19 mouse cellular contexts compared by ENCODE assay signal in the genomic region with DNA sequence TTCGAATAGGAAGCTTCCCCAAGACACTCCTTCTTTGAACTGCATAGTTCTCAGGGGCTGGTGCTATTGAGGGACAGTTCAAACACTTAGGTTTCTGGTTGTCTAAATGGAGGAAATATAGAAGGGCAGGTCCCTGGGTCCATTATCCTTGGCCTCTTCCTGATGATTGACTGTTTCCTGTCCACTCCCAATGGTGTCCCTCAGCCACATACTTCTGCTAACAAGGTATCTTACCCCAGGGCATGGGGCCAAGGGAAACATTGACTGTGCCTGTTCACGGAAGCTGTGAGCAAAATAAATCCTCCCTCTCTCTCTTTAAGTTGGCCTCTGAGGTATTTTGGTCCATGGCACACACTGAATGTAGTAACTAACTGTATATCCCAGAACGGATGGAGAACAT.
DNase-seq lines count a peak whose midpoint lies in the region; ATAC-seq and TF ChIP-seq lines count a peak whose summit lies in the region.
"Had no signal": no experiment of that assay in that cellular context is flagged by ENCODE, and none has a peak within 500 bp of the region (broad histone marks: within the 10 kb centered on the region; RNA-seq: fewer than 3 reads in every experiment).

No protein-coding gene starts in this region.

- no peak overlapping the region for H3K4me2 ChIP-seq in lung, embryonic 14.5 days
- H3K4me2 ChIP-seq: neural tube, embryonic 15.5 days; stomach, embryonic 15.5 days had no signal

- no peaks in the 10 kb centered on the region for H3K4me1 ChIP-seq in lung, embryonic 14.5 days (ENCODE audit: insufficient read depth)
- no peaks in the 10 kb centered on the region for H3K4me1 ChIP-seq in kidney, adult 2 months (ENCODE audit: control insufficient read depth, insufficient read depth, low read length)
- H3K4me1 ChIP-seq: megakaryocyte, embryonic 14.5 days; stomach, embryonic 15.5 days had no signal

- no peak overlapping the region for H3K9ac ChIP-seq in lung, embryonic 14.5 days
- H3K9ac ChIP-seq: forebrain, postnatal 0 days; liver, embryonic 14.5 days; neural tube, embryonic 15.5 days; stomach, embryonic 15.5 days had no signal

- 53% methylated on average over 3 of the region's 3 CpGs for WGBS in lung, embryonic 14.5 days
- 33% methylated on average over 3 of the region's 3 CpGs for WGBS in kidney, adult 2 months

- H3K27me3 ChIP-seq in lung, embryonic 14.5 days (ENCODE audit: insufficient read depth, low read length), result no peaks in the 10 kb centered on the region
- H3K27me3 ChIP-seq in kidney, adult 2 months (replicated peaks; ENCODE audit: control insufficient read depth, insufficient read depth, low read length), result no peaks in the 10 kb centered on the region
- H3K27me3 ChIP-seq: megakaryocyte, embryonic 14.5 days; neural tube, embryonic 15.5 days; Patski; stomach, embryonic 15.5 days had no signal

- H3K4me3 ChIP-seq in lung, embryonic 14.5 days (ENCODE audit: low read depth, low read length), result no peak overlapping the region
- no peak overlapping the region for H3K4me3 ChIP-seq in kidney, adult 2 months (ENCODE audit: insufficient read depth, low read depth, low read length)
- H3K4me3 ChIP-seq: hindbrain, embryonic 10.5 days; megakaryocyte, embryonic 14.5 days; neural tube, embryonic 15.5 days; stomach, embryonic 15.5 days had no signal

- TF ChIP-seq CTCF in lung, embryonic 14.5 days (IDR thresholded peaks at IDR 0.05; ENCODE audit: low read depth), result no peak
- no peak for TF ChIP-seq CTCF in kidney, adult 2 months (conservative IDR thresholded peaks at IDR 0.05; ENCODE audit: insufficient read depth, insufficient read length, low read depth, low read length)

- no peak for ATAC-seq in lung, embryonic 14.5 days (ENCODE audit: insufficient read depth)
- no peak for ATAC-seq in erythroid progenitor cell, adult 5-6 weeks (replicated peaks; ENCODE audit: low FRiP score, poor library complexity, severe bottlenecking)
- ATAC-seq: forebrain, postnatal 0 days; inflammation-experienced regulatory T-cells, adult 6 months; Patski had no signal

- DNase-seq in adrenal gland, adult (ENCODE audit: inconsistent age in 2 of 2, low spot score in 1 of 2), result peak; percentile 7 to 40
- DNase-seq in adrenal gland, adult 18-20 months (ENCODE audit: low spot score in 2 of 2), result no peak
- DNase-seq in lung, embryonic 14.5 days, result peak; percentile 12
- no peak for DNase-seq in lung, postnatal 14 days
- peak; percentile 34 for DNase-seq in kidney, adult 2 months
- peak; percentile 29 to 39 for DNase-seq in kidney, postnatal 36 days
- no peak for DNase-seq in urinary bladder, adult 2 months (ENCODE audit: low spot score)
- DNase-seq: forebrain, postnatal 0 days; gastrocnemius, postnatal 14 days; layer of hippocampus, adult 9-11 months; thymus, postnatal 36 days had no signal

- TF ChIP-seq POLR2A in kidney, adult 2 months (IDR thresholded peaks at IDR 0.05; ENCODE audit: low read depth, low read length), result no peak

- no peaks in the 10 kb centered on the region for H3K36me3 ChIP-seq in lung, embryonic 14.5 days (ENCODE audit: insufficient read depth)
- no peaks in the 10 kb centered on the region for H3K36me3 ChIP-seq in kidney, adult 2 months (ENCODE audit: control insufficient read depth, insufficient read depth, low read length)
- H3K36me3 ChIP-seq: hindbrain, embryonic 10.5 days; neural tube, embryonic 15.5 days; stomach, embryonic 15.5 days had no signal

- no peaks in the 10 kb centered on the region for H3K9me3 ChIP-seq in lung, embryonic 14.5 days (ENCODE audit: low read depth, low read length)
- H3K9me3 ChIP-seq: hindbrain, embryonic 10.5 days; neural tube, embryonic 15.5 days; stomach, embryonic 15.5 days had no signal

- H3K27ac ChIP-seq in lung, embryonic 14.5 days (ENCODE audit: low read depth), result no peak overlapping the region
- H3K27ac ChIP-seq in kidney, adult 2 months (ENCODE audit: insufficient read depth, low read depth, low read length), result no peak overlapping the region
- H3K27ac ChIP-seq: hindbrain, embryonic 10.5 days; liver, embryonic 14.5 days; neural tube, embryonic 15.5 days; stomach, embryonic 15.5 days had no signal

Comparison
In these comparisons a context has a peak if more than half of its experiments do, and no peak if none do; other contexts are left out.
1. DNase-seq: peak in adrenal gland, adult (2 of 2), lung, embryonic 14.5 days (single experiment), kidney, adult 2 months (single experiment) and kidney, postnatal 36 days (2 of 2); none in adrenal gland, adult 18-20 months (0 of 2), lung, postnatal 14 days (single experiment) and urinary bladder, adult 2 months (single experiment).